Mouse (Mus musculus): Measurements from ENCODE around the gene D430042O09Rik. TPM values are rescaled to one million over a fixed set of nuclear protein-coding genes. Genes with fewer than 3 reads are reported as not detected.

D430042O09Rik gene
- total and polyA plus RNA-seq, 2 experiments = 8.5 to 8.8 TPM

DNA sequence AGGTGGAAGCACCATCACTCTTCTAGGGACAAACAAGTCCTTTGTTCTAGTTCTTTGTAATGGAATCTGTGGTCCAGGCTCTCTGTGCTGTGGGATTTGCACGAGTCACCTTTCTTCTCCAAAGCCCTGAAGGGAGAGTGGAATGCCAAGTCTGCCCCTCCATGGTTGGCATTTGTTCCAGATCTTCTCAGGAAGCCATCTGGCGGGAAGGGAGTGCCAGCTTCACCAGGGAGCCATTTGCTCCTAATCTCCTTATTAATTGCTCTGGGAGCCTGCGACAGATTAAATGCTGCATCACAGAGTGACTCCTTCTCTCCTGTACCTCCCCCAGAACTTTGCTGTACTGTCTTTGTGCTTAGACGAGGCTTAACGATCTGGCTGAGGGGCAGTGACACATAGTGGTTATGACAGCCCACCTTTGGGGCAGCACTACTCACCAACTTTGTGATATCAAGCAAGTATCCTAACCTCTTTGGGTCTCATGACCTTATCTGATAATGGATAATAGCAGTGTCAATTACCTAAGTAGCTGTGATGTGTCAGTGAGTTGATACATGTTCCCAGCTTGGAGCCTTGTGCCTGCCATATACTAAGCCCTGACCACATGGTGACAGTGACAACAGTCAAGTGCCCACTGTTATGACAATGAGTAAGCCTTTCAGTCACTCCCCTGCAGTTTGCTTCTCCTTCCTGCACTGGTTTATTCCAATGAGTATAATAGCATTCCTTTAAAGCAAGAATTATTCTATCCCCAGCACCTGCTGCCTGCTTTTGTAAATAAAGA, 15.7 kb downstream of the D430042O09Rik start:
- Histone ChIP-seq H3K4me3 (ENCODE audit: insufficient read depth, low read depth, low read length) (no peak overlapping the region), H3K36me3 (ENCODE audit: control insufficient read depth, insufficient read depth, low read length) (no peaks in the 10 kb centered on the region), H3K79me2 (ENCODE audit: control insufficient read depth, insufficient read depth, low read length) (no peaks in the 10 kb centered on the region), H3K27ac (replicated peaks; ENCODE audit: insufficient read depth, low read depth, low read length) (no peak overlapping the region), H3K4me1 (ENCODE audit: control insufficient read depth, insufficient read depth, low read length) (no peaks in the 10 kb centered on the region), H3K9ac (ENCODE audit: low read depth, low read length) (no peak overlapping the region), H3K27me3 (ENCODE audit: control insufficient read depth, insufficient read depth, low read length) (no peaks in the 10 kb centered on the region)
- 89% methylated on average over 5 of the region's 5 CpGs for WGBS
- TF ChIP-seq POLR2A (IDR thresholded peaks at IDR 0.05; ENCODE audit: extremely low read depth, insufficient read depth, low read length) (no peak), CTCF (IDR thresholded peaks at IDR 0.05; ENCODE audit: low read depth, low read length) (no peak)
- no peak for DNase-seq (ENCODE audit: extremely low read depth, low read depth, low spot score)

DNA sequence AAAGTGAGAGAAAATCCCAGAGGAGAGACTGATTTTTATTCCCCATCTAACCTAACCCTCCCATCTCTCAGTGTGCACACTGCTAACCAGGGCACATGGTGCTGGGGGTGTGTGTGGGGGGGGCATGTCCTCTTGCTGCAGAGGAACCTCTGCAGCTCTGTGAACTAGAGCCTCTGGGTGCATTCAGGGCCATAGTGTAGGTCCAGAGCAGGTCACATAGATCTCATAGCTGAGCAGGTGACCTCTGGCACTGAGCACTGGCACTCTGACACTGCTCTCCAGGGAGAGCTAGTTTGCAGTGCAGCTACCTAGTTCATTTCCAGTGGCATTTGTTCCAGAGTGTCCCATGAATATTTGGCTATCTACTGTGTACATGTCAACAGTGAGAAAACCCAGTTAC, 24.0 kb downstream of the D430042O09Rik start:
- Histone ChIP-seq H3K9ac (ENCODE audit: low read depth, low read length) (no peak overlapping the region), H3K27me3 (ENCODE audit: control insufficient read depth, insufficient read depth, low read length) (no peaks in the 10 kb centered on the region), H3K27ac (replicated peaks; ENCODE audit: insufficient read depth, low read depth, low read length) (no peak overlapping the region; the same call in 1 of the 2 replicates), H3K79me2 (ENCODE audit: control insufficient read depth, insufficient read depth, low read length) (no peaks in the 10 kb centered on the region), H3K4me3 (ENCODE audit: insufficient read depth, low read depth, low read length) (no peak overlapping the region), H3K36me3 (ENCODE audit: control insufficient read depth, insufficient read depth, low read length) (no peaks in the 10 kb centered on the region), H3K4me1 (ENCODE audit: control insufficient read depth, insufficient read depth, low read length) (peaks cover 16% of the 10 kb centered on the region; the same call in 1 of the 2 replicates)
- peak; percentile 90 for DNase-seq (ENCODE audit: extremely low read depth, low read depth, low spot score)
- no peak for TF ChIP-seq CTCF (IDR thresholded peaks at IDR 0.05; ENCODE audit: low read depth, low read length)
- no peak for TF ChIP-seq POLR2A (IDR thresholded peaks at IDR 0.05; ENCODE audit: extremely low read depth, insufficient read depth, low read length)

DNA sequence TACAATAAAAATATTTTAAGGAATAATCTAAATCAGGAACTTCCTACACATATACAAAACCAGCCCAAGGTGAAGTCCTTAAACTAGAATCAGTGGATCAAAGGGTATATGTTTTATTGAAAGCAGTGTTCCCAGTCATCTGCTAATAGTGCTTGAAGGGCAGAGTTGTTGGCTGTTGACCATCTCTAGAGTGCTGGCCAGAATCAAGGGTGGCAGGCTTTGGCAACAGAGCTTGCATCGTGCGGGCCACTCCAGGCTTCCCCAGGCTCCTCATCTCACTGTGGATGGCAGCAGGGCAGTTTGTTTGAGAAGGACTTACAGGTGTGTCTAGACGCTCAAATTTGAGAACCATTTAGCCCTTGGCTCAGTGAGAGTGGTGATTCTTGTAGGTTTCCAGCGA, 26.1 kb downstream of the D430042O09Rik start:
- no peaks in the 10 kb centered on the region for H3K36me3 ChIP-seq (ENCODE audit: control insufficient read depth, insufficient read depth, low read length)
- H3K4me1 ChIP-seq (ENCODE audit: control insufficient read depth, insufficient read depth, low read length) = peaks cover 22% of the 10 kb centered on the region
- no peak overlapping the region for H3K27ac ChIP-seq (replicated peaks; ENCODE audit: insufficient read depth, low read depth, low read length)
- H3K9ac ChIP-seq (ENCODE audit: low read depth, low read length) = no peak overlapping the region
- H3K4me3 ChIP-seq (ENCODE audit: insufficient read depth, low read depth, low read length) = no peak overlapping the region
- DNase-seq (ENCODE audit: extremely low read depth, low read depth, low spot score) = no peak
- no peaks in the 10 kb centered on the region for H3K27me3 ChIP-seq (ENCODE audit: control insufficient read depth, insufficient read depth, low read length)
- no peaks in the 10 kb centered on the region for H3K79me2 ChIP-seq (ENCODE audit: control insufficient read depth, insufficient read depth, low read length)
- 67% methylated on average over 4 of the region's 4 CpGs for WGBS
- TF ChIP-seq CTCF (IDR thresholded peaks at IDR 0.05; ENCODE audit: low read depth, low read length) = no peak

DNA sequence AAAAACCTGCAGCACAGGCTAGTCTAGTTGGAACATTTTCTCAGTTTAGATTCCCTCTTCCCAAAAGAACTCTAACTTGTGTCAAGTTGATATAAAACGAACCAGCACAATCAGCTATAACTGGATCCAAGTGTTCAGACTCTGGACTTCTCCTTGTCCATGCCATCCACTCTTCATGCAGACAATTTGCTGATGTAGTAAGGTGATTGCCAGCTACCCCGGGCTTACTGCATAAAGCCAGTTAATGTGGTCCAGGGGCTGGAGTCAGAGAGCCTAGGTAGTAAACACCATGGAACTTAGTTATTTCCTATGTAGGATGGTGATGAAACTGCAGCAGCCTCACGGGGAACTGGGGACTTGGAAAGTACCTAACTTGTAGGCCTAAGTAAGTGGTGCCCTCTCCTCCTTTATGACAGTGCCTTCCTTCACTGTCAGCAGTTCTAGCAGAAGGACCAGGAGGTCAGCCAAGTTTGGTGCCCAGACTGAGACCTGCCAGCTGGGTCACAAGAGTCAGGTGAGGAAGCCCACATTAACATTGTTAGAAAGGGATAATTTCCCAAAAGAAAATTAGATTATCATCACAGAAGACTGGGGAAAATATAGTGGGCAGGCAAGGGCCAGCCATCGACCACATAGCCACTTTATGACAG, 28.8 kb downstream of the D430042O09Rik start:
- TF ChIP-seq POLR2A (IDR thresholded peaks at IDR 0.05; ENCODE audit: extremely low read depth, insufficient read depth, low read length) (no peak), CTCF (IDR thresholded peaks at IDR 0.05; ENCODE audit: low read depth, low read length) (no peak)
- WGBS = 46% methylated on average over 4 of the region's 4 CpGs
- no peak overlapping the region for H3K4me3 ChIP-seq (ENCODE audit: insufficient read depth, low read depth, low read length)
- DNase-seq (ENCODE audit: extremely low read depth, low read depth, low spot score) = peak; percentile 70
- no peaks in the 10 kb centered on the region for H3K79me2 ChIP-seq (ENCODE audit: control insufficient read depth, insufficient read depth, low read length)
- H3K36me3 ChIP-seq (ENCODE audit: control insufficient read depth, insufficient read depth, low read length) = no peaks in the 10 kb centered on the region
- H3K27ac ChIP-seq (replicated peaks; ENCODE audit: insufficient read depth, low read depth, low read length) = peak overlapping the region; percentile 46; the same call in 1 of the 2 replicates
- H3K4me1 ChIP-seq (ENCODE audit: control insufficient read depth, insufficient read depth, low read length) = peaks cover 20% of the 10 kb centered on the region
- no peaks in the 10 kb centered on the region for H3K27me3 ChIP-seq (ENCODE audit: control insufficient read depth, insufficient read depth, low read length)
- no peak overlapping the region for H3K9ac ChIP-seq (ENCODE audit: low read depth, low read length)

DNA sequence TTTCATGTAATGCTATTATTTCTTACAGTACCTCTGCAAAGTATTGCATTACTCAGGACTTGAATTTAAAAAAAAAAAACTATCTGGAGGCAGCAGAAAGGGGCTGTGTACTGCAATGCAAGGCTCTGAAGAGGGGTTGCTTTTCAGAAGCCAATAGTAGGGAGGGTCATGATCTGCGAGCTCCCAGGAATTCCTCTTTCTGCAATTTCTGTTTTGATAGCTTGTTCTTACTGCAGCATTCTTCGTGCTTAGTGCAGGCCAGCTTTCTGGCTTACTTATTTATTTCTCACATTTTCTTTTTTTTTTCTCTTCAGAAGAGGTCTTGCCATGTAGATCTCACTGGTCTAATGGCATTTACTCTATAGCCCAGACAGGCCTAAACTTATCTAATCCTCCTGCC, 32.8 kb downstream of the D430042O09Rik start:
- 33% methylated on average over 2 of the region's 2 CpGs for WGBS
- TF ChIP-seq POLR2A (IDR thresholded peaks at IDR 0.05; ENCODE audit: extremely low read depth, insufficient read depth, low read length) (no peak), CTCF (IDR thresholded peaks at IDR 0.05; ENCODE audit: low read depth, low read length) (no peak)
- H3K4me3 ChIP-seq (ENCODE audit: insufficient read depth, low read depth, low read length) = no peak overlapping the region
- DNase-seq (ENCODE audit: extremely low read depth, low read depth, low spot score) = no peak
- no peak overlapping the region for H3K9ac ChIP-seq (ENCODE audit: low read depth, low read length)
- H3K36me3 ChIP-seq (ENCODE audit: control insufficient read depth, insufficient read depth, low read length) = no peaks in the 10 kb centered on the region
- H3K27me3 ChIP-seq (ENCODE audit: control insufficient read depth, insufficient read depth, low read length) = no peaks in the 10 kb centered on the region
- no peaks in the 10 kb centered on the region for H3K79me2 ChIP-seq (ENCODE audit: control insufficient read depth, insufficient read depth, low read length)
- H3K27ac ChIP-seq (replicated peaks; ENCODE audit: insufficient read depth, low read depth, low read length) = peak overlapping the region; percentile 57
- H3K4me1 ChIP-seq (ENCODE audit: control insufficient read depth, insufficient read depth, low read length) = peaks cover 18% of the 10 kb centered on the region

DNA sequence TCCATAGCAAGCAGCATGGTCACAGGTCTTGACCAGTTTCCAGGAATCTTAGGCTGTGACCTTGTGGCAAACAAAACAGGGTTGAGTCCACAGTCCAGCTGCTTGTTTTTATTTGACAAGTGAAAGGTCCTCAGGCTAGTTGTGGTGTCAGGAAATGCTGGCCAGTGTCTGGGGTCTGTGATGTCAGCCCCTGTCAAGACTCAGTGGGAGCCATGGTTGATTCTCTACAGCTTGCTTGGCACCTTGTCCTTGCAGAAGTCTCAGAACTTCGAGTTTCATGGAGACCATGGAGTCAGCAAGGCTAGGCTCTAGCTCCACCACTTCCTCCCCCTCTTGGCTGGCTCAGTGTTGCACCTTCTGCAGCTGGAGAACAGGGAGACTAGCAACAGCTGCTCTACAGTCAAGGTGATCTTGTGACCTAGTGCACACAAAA, 33.6 kb downstream of the D430042O09Rik start:
- no peaks in the 10 kb centered on the region for H3K36me3 ChIP-seq (ENCODE audit: control insufficient read depth, insufficient read depth, low read length)
- peaks cover 18% of the 10 kb centered on the region for H3K4me1 ChIP-seq (ENCODE audit: control insufficient read depth, insufficient read depth, low read length)
- H3K4me3 ChIP-seq (ENCODE audit: insufficient read depth, low read depth, low read length) = no peak overlapping the region
- H3K79me2 ChIP-seq (ENCODE audit: control insufficient read depth, insufficient read depth, low read length) = no peaks in the 10 kb centered on the region
- peak overlapping the region; percentile 91 for H3K27ac ChIP-seq (replicated peaks; ENCODE audit: insufficient read depth, low read depth, low read length)
- no peak overlapping the region for H3K9ac ChIP-seq (ENCODE audit: low read depth, low read length)
- 4% methylated on average over 1 of the region's 1 CpGs for WGBS
- no peaks in the 10 kb centered on the region for H3K27me3 ChIP-seq (ENCODE audit: control insufficient read depth, insufficient read depth, low read length)
- peak; percentile 98 for DNase-seq (ENCODE audit: extremely low read depth, low read depth, low spot score)
- TF ChIP-seq POLR2A (IDR thresholded peaks at IDR 0.05; ENCODE audit: extremely low read depth, insufficient read depth, low read length) = no peak
- TF ChIP-seq CTCF (IDR thresholded peaks at IDR 0.05; ENCODE audit: low read depth, low read length) = no peak

Measured in liver, adult 2 months (tissue).